Comparison of ENCODE assay signal across 10 mouse cellular contexts in the genomic region with DNA sequence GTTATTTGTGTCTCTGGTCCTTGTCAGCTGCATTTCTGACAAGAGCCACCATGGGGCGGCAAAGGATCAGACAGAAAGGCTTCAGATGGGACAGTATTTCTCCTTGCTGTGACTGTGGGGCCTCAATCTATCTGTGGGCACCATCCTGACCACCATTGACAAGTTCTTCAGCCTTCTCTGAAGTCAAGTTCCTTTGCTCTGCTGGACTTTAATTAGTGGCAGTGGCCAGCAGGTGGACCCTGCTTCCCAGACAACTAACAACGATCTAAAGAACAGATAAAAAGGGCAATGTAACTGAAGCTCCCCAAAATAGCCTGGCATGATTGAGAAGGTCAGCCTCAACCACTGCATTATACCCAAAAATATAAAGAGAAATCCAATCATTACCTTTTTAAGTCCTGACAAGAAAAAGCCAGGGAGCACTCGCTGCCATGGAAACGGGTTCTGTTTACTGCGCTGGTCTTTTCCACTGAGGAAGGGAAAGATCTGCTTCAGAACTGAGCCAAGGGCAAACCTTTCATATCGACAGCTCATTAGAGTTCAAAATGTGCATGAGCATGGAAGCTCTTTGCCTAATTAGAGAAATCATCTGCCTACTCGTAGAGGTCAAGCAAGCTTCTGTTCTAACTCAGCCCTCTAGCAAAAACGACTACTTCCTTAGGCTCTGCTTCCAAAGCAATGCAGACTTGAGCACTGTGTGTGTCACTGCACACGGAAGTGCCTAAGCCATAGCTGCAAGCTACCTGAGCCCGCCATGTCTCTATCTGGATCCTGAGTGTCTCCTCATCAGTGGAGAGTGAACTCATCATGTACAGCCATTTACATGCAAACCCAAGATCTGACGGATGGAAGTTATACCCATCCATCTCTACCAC.
DNase-seq lines count a peak whose midpoint lies in the region; ATAC-seq and TF ChIP-seq lines count a peak whose summit lies in the region.
"Had no signal": no experiment of that assay in that cellular context is flagged by ENCODE, and none has a peak within 500 bp of the region (broad histone marks: within the 10 kb centered on the region; RNA-seq: fewer than 3 reads in every experiment).

No protein-coding gene starts in this region.

- no peak overlapping the region for H3K9ac ChIP-seq in hindbrain, postnatal 0 days (replicated peaks; ENCODE audit: low read length)
- H3K9ac ChIP-seq: heart, embryonic 13.5 days; lung, embryonic 15.5 days had no signal

- H3K4me1 ChIP-seq in hindbrain, postnatal 0 days (ENCODE audit: insufficient read depth, low read length), result no peaks in the 10 kb centered on the region
- H3K4me1 ChIP-seq in olfactory bulb, adult 2 months (ENCODE audit: control insufficient read depth, insufficient read depth, low read length), result peaks cover 2% of the 10 kb centered on the region; the same call in 1 of the 2 replicates
- H3K4me1 ChIP-seq: lung, embryonic 15.5 days had no signal

- 67% methylated on average over 11 of the region's 11 CpGs for WGBS in hindbrain, postnatal 0 days
- 49% methylated on average over 11 of the region's 11 CpGs for WGBS in olfactory bulb, adult 2 months

- H3K4me2 ChIP-seq in hindbrain, postnatal 0 days (ENCODE audit: low read depth, low read length), result no peak overlapping the region
- H3K4me2 ChIP-seq: heart, embryonic 13.5 days; lung, embryonic 15.5 days had no signal

- H3K9me3 ChIP-seq in hindbrain, postnatal 0 days (ENCODE audit: low read length), result no peaks in the 10 kb centered on the region
- H3K9me3 ChIP-seq: heart, embryonic 13.5 days; lung, embryonic 15.5 days had no signal

- DNase-seq in kidney, adult 18-20 months, result peak; percentile 2
- DNase-seq in kidney, postnatal 25 days, result no peak
- DNase-seq in NIH3T3 (ENCODE audit: low read depth), result peak; percentile 1
- peak; percentile 39 to 56 for DNase-seq in cerebellum, postnatal 36 days
- peak; percentile 57 for DNase-seq in hindbrain, postnatal 0 days (ENCODE audit: low spot score)
- DNase-seq in thymus, postnatal 0 days (ENCODE audit: low spot score), result no peak
- DNase-seq in gastrocnemius, adult 8-10 months (ENCODE audit: low spot score in 2 of 2), result no peak

- ATAC-seq in hindbrain, postnatal 0 days, result peak; percentile 66

- TF ChIP-seq CTCF in hindbrain, postnatal 0 days (IDR thresholded peaks at IDR 0.05; ENCODE audit: low read depth), result no peak; the same call in 1 of the 2 replicates
- 0 out of 2 replicates have a peak, but pooled peaks have one; percentile 11 for TF ChIP-seq CTCF in olfactory bulb, adult 2 months (IDR thresholded peaks at IDR 0.05; ENCODE audit: insufficient read depth, low read depth, low read length)

- H3K27me3 ChIP-seq in hindbrain, postnatal 0 days (ENCODE audit: insufficient read depth, low read length), result no peaks in the 10 kb centered on the region
- H3K27me3 ChIP-seq: heart, embryonic 13.5 days; lung, embryonic 15.5 days had no signal

- no peak overlapping the region for H3K4me3 ChIP-seq in hindbrain, postnatal 0 days (ENCODE audit: low read length)
- H3K4me3 ChIP-seq in olfactory bulb, adult 2 months (ENCODE audit: insufficient read depth, low read depth, low read length), result no peak overlapping the region
- H3K4me3 ChIP-seq: heart, embryonic 13.5 days; lung, embryonic 15.5 days had no signal

- H3K36me3 ChIP-seq in hindbrain, postnatal 0 days (ENCODE audit: insufficient read depth, low read length), result no peaks in the 10 kb centered on the region
- H3K36me3 ChIP-seq: heart, embryonic 13.5 days; lung, embryonic 15.5 days had no signal

- TF ChIP-seq POLR2A in olfactory bulb, adult 2 months (IDR thresholded peaks at IDR 0.05; ENCODE audit: insufficient read depth, low read depth, low read length), result no peak

- H3K27ac ChIP-seq in hindbrain, postnatal 0 days, result no peak overlapping the region
- H3K27ac ChIP-seq in olfactory bulb, adult 2 months (ENCODE audit: insufficient read depth, low read depth, low read length), result peak overlapping the region; percentile 8; the same call in 1 of the 2 replicates
- H3K27ac ChIP-seq: heart, embryonic 13.5 days; lung, embryonic 15.5 days had no signal

Comparison
In these comparisons a context has a peak if more than half of its experiments do, and no peak if none do; other contexts are left out.
1. DNase-seq: peak in kidney, adult 18-20 months (single experiment), NIH3T3 (single experiment), cerebellum, postnatal 36 days (2 of 2) and hindbrain, postnatal 0 days (single experiment); none in kidney, postnatal 25 days (0 of 2), thymus, postnatal 0 days (single experiment) and gastrocnemius, adult 8-10 months (0 of 2).